Mouse (Mus musculus) lung, embryonic 14.5 days (tissue): ENCODE measurements around the gene Miga1. TPM values are rescaled to one million over a fixed set of nuclear protein-coding genes. Genes with fewer than 3 reads are reported as not detected.
A peak's percentile ranks its signal among the peaks of the same experiment; 100 is the strongest.
"Not testable (repeated sequence)": the region's sequence is repeated elsewhere in the genome, so short reads cannot be mapped to it uniquely, and the experiment has no call there.

ENCODE experiments used
- ATAC-seq: fragments of 200-750 bp; cut with Nextera tagmentation; 2 replicates; pipeline ENCODE4 v1.8.0; 2017; ENCODE audit warnings: mild to moderate bottlenecking, moderate TSS enrichment, moderate library complexity; ENCODE audit not compliant: insufficient read depth
- DNase-seq: peaks from one replicate; pipeline ENCODE4 v3.0.0-alpha.2; 2015
- H3K27ac ChIP-seq: fragments of 300-500 bp; sonication (generic); 2 replicates; pipeline ENCODE4 v1.5.1; 2014; ENCODE audit warnings: low read depth, mild to moderate bottlenecking, moderate library complexity
- H3K27me3 ChIP-seq: fragments of 300-500 bp; sonication (generic); 2 replicates; pipeline ENCODE4 v1.6.1; 2014; ENCODE audit warnings: low read length, control low read depth; ENCODE audit not compliant: insufficient read depth
- H3K36me3 ChIP-seq: fragments of 300-500 bp; sonication (generic); 2 replicates; pipeline ENCODE4 v1.6.1; 2014; ENCODE audit warnings: control low read depth; ENCODE audit not compliant: insufficient read depth
- H3K4me1 ChIP-seq: fragments of 300-500 bp; sonication (generic); 2 replicates; pipeline ENCODE4 v1.6.1; 2014; ENCODE audit warnings: antibody characterized with exemption, control low read depth; ENCODE audit not compliant: insufficient read depth
- H3K4me2 ChIP-seq: fragments of 300-500 bp; sonication (generic); 2 replicates; pipeline ENCODE4 v1.6.1; 2014; ENCODE audit warnings: mild to moderate bottlenecking
- H3K4me3 ChIP-seq: fragments of 300-500 bp; sonication (generic); 2 replicates; pipeline ENCODE4 v1.5.1; 2014; ENCODE audit warnings: low read depth, low read length
- H3K9ac ChIP-seq: fragments of 300-500 bp; sonication (generic); 2 replicates; pipeline ENCODE4 v1.6.1; 2014
- H3K9me3 ChIP-seq: fragments of 300-500 bp; sonication (generic); 2 replicates; pipeline ENCODE4 v1.6.1; 2016; ENCODE audit warnings: low read depth, low read length, control low read depth
- CTCF ChIP-seq: IDR thresholded peaks from 2 replicates; pipeline ENCODE4 v1.5.1; 2016; ENCODE audit warnings: antibody characterized with exemption, low read depth
- WGBS: fragments of 180-500 bp; shearing (Covaris S2); extraction: QIAGEN DNeasy Blood & Tissue Kit; methylation state at CpG from one replicate; pipeline ENCODE4 v1.1.7; 2014; 5-methylcytosine and 5-hydroxymethylcytosine counted together
- polyA plus RNA-seq: library from polyadenylated mRNA; unstranded; fragments of >200 nt; fragmentation: Nextera tagmentation; extraction: Ambion mirVana; gene quantifications from 2 replicates; pipeline ENCODE4 v1.2.1, GENCODE M21; 2014

Gene Miga1
- polyA plus RNA-seq, 1 experiment from 2014 or later: 20.3 TPM

GRCm38 (mm10) chr3:152332104-152332503 lies 8.1 kb downstream of the Miga1 start:
- 93% methylated on average over 6 of the region's 6 CpGs for WGBS
- no peak overlapping the region for H3K9ac ChIP-seq
- ATAC-seq: no peak

GRCm38 (mm10) chr3:152321765-152322547 lies 18.3 kb downstream of the Miga1 start:
- no peaks in the 10 kb centered on the region for H3K4me1 ChIP-seq
- no peak for ATAC-seq
- H3K27ac ChIP-seq: no peak overlapping the region
- no peaks in the 10 kb centered on the region for H3K27me3 ChIP-seq
- no peak for TF ChIP-seq CTCF
- DNase-seq: no peak
- no peak overlapping the region for H3K4me3 ChIP-seq
- no peak overlapping the region for H3K4me2 ChIP-seq
- WGBS: 85% methylated on average over 8 of the region's 8 CpGs
- no peak overlapping the region for H3K9ac ChIP-seq
- 0 out of 2 replicates have a peak, but pooled peaks cover 8% of the 10 kb centered on the region for H3K36me3 ChIP-seq
- no peaks in the 10 kb centered on the region for H3K9me3 ChIP-seq

More at GRCm38 (mm10) chr3:152332104-152332503, 8.1 kb downstream of the Miga1 start:
- Histone ChIP-seq H3K4me1 (no peaks in the 10 kb centered on the region), H3K9me3 (no peaks in the 10 kb centered on the region), H3K27me3 (no peaks in the 10 kb centered on the region), H3K27ac (no peak overlapping the region), H3K4me2 (no peak overlapping the region), H3K4me3 (no peak overlapping the region), H3K36me3 (peaks cover 33% of the 10 kb centered on the region)
- TF ChIP-seq CTCF: no peak
- no peak for DNase-seq

GRCm38 (mm10) chr3:152320972-152321645 lies 19.1 kb downstream of the Miga1 start:
- H3K4me1 ChIP-seq: no peaks in the 10 kb centered on the region
- no peak for DNase-seq
- no peak for TF ChIP-seq CTCF
- H3K9me3 ChIP-seq: no peaks in the 10 kb centered on the region
- H3K27ac ChIP-seq: no peak overlapping the region
- H3K4me3 ChIP-seq: no peak overlapping the region
- H3K4me2 ChIP-seq: no peak overlapping the region
- WGBS: 88% methylated on average over 10 of the region's 10 CpGs
- no peak overlapping the region for H3K9ac ChIP-seq
- H3K27me3 ChIP-seq: no peaks in the 10 kb centered on the region
- no peak for ATAC-seq
- H3K36me3 ChIP-seq: 0 out of 2 replicates have a peak, but pooled peaks cover 8% of the 10 kb centered on the region

GRCm38 (mm10) chr3:152316447-152317173 lies 23.6 kb downstream of the Miga1 start:
- H3K4me3 ChIP-seq, H3K4me1 ChIP-seq, H3K4me2 ChIP-seq, H3K9ac ChIP-seq, ATAC-seq, DNase-seq, H3K27ac ChIP-seq, H3K9me3 ChIP-seq, H3K27me3 ChIP-seq: not testable (repeated sequence)
- WGBS: 74% methylated on average over 9 of the region's 9 CpGs
- H3K36me3 ChIP-seq: 0 out of 2 replicates have a peak, but pooled peaks cover 14% of the 10 kb centered on the region

GRCm38 (mm10) chr3:152315613-152316012 lies 24.6 kb downstream of the Miga1 start:
- 0 out of 2 replicates have a peak, but pooled peaks cover 6% of the 10 kb centered on the region for H3K36me3 ChIP-seq
- H3K4me1 ChIP-seq: no peaks in the 10 kb centered on the region
- no peak overlapping the region for H3K4me2 ChIP-seq
- no peak overlapping the region for H3K9ac ChIP-seq
- DNase-seq (peak; percentile 95), ATAC-seq (peak; percentile 97)
- H3K27ac ChIP-seq: no peak overlapping the region
- H3K27me3 ChIP-seq: no peaks in the 10 kb centered on the region
- no peaks in the 10 kb centered on the region for H3K9me3 ChIP-seq
- no peak overlapping the region for H3K4me3 ChIP-seq
- TF ChIP-seq CTCF: peak; percentile 100
- 5% methylated on average over 7 of the region's 7 CpGs for WGBS

GRCm38 (mm10) chr3:152314666-152315065 lies 25.5 kb downstream of the Miga1 start:
- not testable (repeated sequence) for H3K4me3 ChIP-seq, H3K27ac ChIP-seq, ATAC-seq, H3K27me3 ChIP-seq, H3K9me3 ChIP-seq, H3K4me1 ChIP-seq, DNase-seq, H3K9ac ChIP-seq, H3K4me2 ChIP-seq, H3K36me3 ChIP-seq
- WGBS: 77% methylated on average over 14 of the region's 14 CpGs

GRCm38 (mm10) chr3:152309250-152309645 lies 31.0 kb downstream of the Miga1 start:
- DNase-seq (peak; percentile 27), ATAC-seq (peak; percentile 39)
- Histone ChIP-seq H3K4me1 (peaks cover 13% of the 10 kb centered on the region), H3K9ac (peak overlapping the region; percentile 30), H3K27me3 (no peaks in the 10 kb centered on the region), H3K27ac (peak overlapping the region; percentile 84), H3K4me2 (no peak overlapping the region), H3K9me3 (no peaks in the 10 kb centered on the region), H3K4me3 (no peak overlapping the region), H3K36me3 (0 out of 2 replicates have a peak, but pooled peaks cover 5% of the 10 kb centered on the region)
- TF ChIP-seq CTCF: no peak
- 73% methylated on average over 9 of the region's 9 CpGs for WGBS
